Mouse (Mus musculus) hindbrain, embryonic 16.5 days (tissue): Measurements from ENCODE around the gene Samd1. TPM values are rescaled to one million over a fixed set of nuclear protein-coding genes. Genes with fewer than 3 reads are reported as not detected.
"Not testable (repeated sequence)": the region's sequence is repeated elsewhere in the genome, so short reads cannot be mapped to it uniquely, and the experiment has no call there.

Experiments
- ATAC-seq: fragments of 200-750 bp; cut with Nextera tagmentation; 2 replicates; pipeline ENCODE4 v1.8.0; 2017; ENCODE audit warnings: moderate TSS enrichment, moderate library complexity
- H3K27ac ChIP-seq: fragments of 300-500 bp; sonication (generic); 2 replicates; pipeline ENCODE4 v1.5.1; 2014; ENCODE audit warnings: low read depth, mild to moderate bottlenecking, control low read depth, low read length, moderate library complexity
- H3K27me3 ChIP-seq: fragments of 300-500 bp; sonication (generic); replicated peaks from 2 replicates; pipeline ENCODE4 v1.6.1; 2014; ENCODE audit warnings: low read length; ENCODE audit not compliant: control insufficient read depth, insufficient read depth
- H3K36me3 ChIP-seq: fragments of 300-500 bp; sonication (generic); 2 replicates; pipeline ENCODE4 v1.6.1; 2014; ENCODE audit warnings: mild to moderate bottlenecking, low read length, moderate library complexity, mixed read lengths; ENCODE audit not compliant: control insufficient read depth, insufficient read depth
- H3K4me1 ChIP-seq: fragments of 300-500 bp; sonication (generic); 2 replicates; pipeline ENCODE4 v1.6.1; 2014; ENCODE audit warnings: low read depth, low read length; ENCODE audit not compliant: control insufficient read depth, insufficient read depth
- H3K4me2 ChIP-seq: fragments of 300-500 bp; sonication (generic); 2 replicates; pipeline ENCODE4 v1.6.1; 2014; ENCODE audit warnings: mild to moderate bottlenecking, low read length, control low read depth, moderate library complexity
- H3K4me3 ChIP-seq: fragments of 300-500 bp; sonication (generic); 2 replicates; pipeline ENCODE4 v1.5.1; 2014; ENCODE audit warnings: mild to moderate bottlenecking, low read length, control low read depth, moderate library complexity
- H3K9ac ChIP-seq: fragments of 300-500 bp; sonication (generic); 2 replicates; pipeline ENCODE4 v1.6.1; 2014; ENCODE audit warnings: low read depth, mild to moderate bottlenecking, control low read depth, low read length, moderate library complexity
- H3K9me3 ChIP-seq: fragments of 300-500 bp; sonication (generic); 2 replicates; pipeline ENCODE4 v1.6.1; 2014; ENCODE audit warnings: mild to moderate bottlenecking, low read length, moderate library complexity; ENCODE audit not compliant: control insufficient read depth
- WGBS: fragments of 180-500 bp; shearing (Covaris S2); extraction: QIAGEN DNeasy Blood & Tissue Kit; methylation state at CpG from one replicate; pipeline ENCODE4 v1.1.7; 2014; 5-methylcytosine and 5-hydroxymethylcytosine counted together
- polyA plus RNA-seq: library from polyadenylated mRNA; unstranded; fragments of >200 nt; fragmentation: Nextera tagmentation; extraction: Ambion mirVana; gene quantifications from 2 replicates; pipeline ENCODE4 v1.2.1, GENCODE M21; 2015

Samd1 gene
- polyA plus RNA-seq, 1 experiment from 2014 or later, result 5.9 TPM

DNA sequence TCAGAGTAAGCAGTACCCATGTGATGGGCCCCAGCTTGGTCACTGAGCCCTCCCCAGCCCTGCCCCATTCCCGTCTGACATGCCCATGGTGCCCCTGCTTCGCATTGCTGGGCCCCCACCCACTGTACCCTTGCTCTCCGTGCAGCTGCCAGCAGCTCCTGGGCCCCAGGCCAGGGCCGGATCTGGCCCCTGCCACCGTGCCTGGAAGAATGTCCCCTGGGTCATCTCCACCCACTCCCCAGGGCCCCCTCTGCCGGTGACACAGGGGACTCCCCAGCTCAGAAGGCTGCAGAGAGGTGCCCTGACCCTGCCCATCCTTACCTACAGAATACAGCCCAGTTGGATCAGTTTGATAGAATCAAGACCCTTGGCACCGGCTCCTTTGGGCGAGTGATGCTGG lies 16.6 kb upstream of the Samd1 start:
- Histone ChIP-seq H3K36me3 (peaks cover 29% of the 10 kb centered on the region), H3K4me1 (peaks cover 17% of the 10 kb centered on the region), H3K27ac (no peak overlapping the region), H3K4me3 (no peak overlapping the region), H3K27me3 (no peaks in the 10 kb centered on the region), H3K9me3 (no peaks in the 10 kb centered on the region), H3K4me2 (no peak overlapping the region), H3K9ac (no peak overlapping the region)
- ATAC-seq, result no peak
- WGBS, result 75% methylated on average over 8 of the region's 8 CpGs

DNA sequence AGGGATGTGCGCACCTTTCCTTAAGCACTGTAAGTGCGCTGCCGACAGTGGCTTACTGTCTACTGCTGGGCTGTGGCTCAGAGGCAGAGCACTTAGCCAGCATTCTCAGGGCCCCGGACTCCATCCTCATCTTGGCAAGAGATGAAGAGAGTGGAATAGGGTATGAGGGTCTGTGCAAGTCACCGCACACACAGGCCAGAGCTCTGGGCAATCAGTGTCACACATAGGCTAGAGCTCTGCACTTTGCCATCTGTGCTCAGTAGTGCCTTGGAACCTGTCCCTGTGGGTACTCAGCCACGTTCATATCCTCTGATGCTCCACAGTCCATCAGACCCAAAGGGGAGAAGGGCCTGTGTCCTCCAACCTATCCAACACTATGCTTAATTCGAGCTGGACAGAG lies 15.9 kb upstream of the Samd1 start:
- H3K27me3 ChIP-seq, result no peaks in the 10 kb centered on the region
- H3K9me3 ChIP-seq, result no peaks in the 10 kb centered on the region
- WGBS, result 93% methylated on average over 7 of the region's 7 CpGs
- H3K9ac ChIP-seq, result no peak overlapping the region
- H3K4me1 ChIP-seq, result peaks cover 17% of the 10 kb centered on the region
- H3K4me2 ChIP-seq, result no peak overlapping the region
- peaks cover 35% of the 10 kb centered on the region for H3K36me3 ChIP-seq
- no peak overlapping the region for H3K4me3 ChIP-seq
- no peak for ATAC-seq
- no peak overlapping the region for H3K27ac ChIP-seq

DNA sequence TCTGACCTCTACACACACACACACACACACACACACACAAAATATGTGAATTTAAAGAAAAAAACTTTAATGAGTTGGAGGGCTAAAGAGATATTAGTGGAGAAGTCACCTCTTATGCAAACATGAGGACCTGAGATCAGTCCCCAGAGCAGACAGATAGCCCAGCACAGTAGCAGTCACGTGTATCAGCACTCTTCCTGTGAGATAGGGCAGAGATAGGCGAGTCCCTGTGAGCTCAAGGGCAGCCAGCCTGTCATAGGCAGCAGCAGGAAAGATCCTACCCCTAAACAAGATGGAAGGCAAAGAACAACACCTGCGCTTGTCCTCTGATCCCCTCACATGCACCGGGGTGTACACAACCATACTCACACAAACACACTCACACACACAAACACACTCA lies 15.0 kb upstream of the Samd1 start:
- no peak for ATAC-seq
- no peak overlapping the region for H3K4me3 ChIP-seq
- H3K27ac ChIP-seq, result no peak overlapping the region
- peaks cover 42% of the 10 kb centered on the region for H3K36me3 ChIP-seq
- peaks cover 8% of the 10 kb centered on the region for H3K4me1 ChIP-seq
- WGBS, result 88% methylated on average over 4 of the region's 4 CpGs
- H3K4me2 ChIP-seq, result no peak overlapping the region
- H3K9ac ChIP-seq, result no peak overlapping the region
- no peaks in the 10 kb centered on the region for H3K27me3 ChIP-seq
- H3K9me3 ChIP-seq, result no peaks in the 10 kb centered on the region

DNA sequence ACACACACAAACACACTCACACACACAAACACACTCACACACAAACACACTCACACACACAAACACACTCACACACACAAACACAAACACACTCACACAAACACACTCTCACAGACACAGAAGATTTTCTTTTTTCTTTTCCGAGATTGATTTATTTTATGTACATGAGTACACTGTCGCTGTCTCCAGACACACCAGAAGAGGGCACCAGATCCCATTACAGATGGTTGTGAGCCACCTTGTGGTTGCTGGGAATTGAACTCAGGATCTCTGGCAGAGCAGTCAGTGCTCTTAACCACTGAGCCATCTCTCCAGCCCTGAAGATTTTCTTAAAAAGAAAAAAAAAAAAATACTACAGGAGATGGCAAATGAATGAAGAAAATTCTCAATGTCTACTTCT lies 14.2 kb upstream of the Samd1 start:
- peaks cover 46% of the 10 kb centered on the region for H3K36me3 ChIP-seq
- 98% methylated on average over 2 of the region's 2 CpGs for WGBS
- not testable (repeated sequence) for H3K9ac ChIP-seq, H3K4me3 ChIP-seq, H3K27ac ChIP-seq, H3K27me3 ChIP-seq, ATAC-seq, H3K4me2 ChIP-seq, H3K9me3 ChIP-seq, H3K4me1 ChIP-seq

DNA sequence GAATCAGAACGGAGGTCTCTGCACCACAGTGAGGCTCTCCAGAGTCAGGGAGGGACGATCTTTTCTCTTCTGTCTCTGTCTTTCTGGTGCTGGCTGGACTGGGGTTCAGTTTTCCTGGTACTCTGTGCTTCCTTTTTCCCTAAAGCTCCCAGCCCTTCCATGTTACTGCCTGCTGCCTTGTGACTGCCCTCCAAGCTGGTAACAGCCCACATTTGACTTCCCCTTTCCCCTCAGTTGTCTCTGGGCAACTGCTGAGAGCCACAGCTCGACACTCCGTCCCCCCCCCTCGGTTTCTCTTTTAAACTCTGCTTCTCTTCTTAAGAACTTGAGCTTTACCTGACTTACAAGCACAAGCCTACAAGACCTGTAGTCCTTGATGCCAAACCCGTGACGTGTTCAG lies 8.2 kb upstream of the Samd1 start:
- Histone ChIP-seq H3K27ac (no peak overlapping the region), H3K9ac (no peak overlapping the region), H3K27me3 (no peaks in the 10 kb centered on the region), H3K36me3 (peaks cover 59% of the 10 kb centered on the region), H3K4me2 (no peak overlapping the region), H3K4me1 (no peaks in the 10 kb centered on the region), H3K4me3 (no peak overlapping the region), H3K9me3 (no peaks in the 10 kb centered on the region)
- ATAC-seq, result no peak
- WGBS, result 89% methylated on average over 7 of the region's 7 CpGs

DNA sequence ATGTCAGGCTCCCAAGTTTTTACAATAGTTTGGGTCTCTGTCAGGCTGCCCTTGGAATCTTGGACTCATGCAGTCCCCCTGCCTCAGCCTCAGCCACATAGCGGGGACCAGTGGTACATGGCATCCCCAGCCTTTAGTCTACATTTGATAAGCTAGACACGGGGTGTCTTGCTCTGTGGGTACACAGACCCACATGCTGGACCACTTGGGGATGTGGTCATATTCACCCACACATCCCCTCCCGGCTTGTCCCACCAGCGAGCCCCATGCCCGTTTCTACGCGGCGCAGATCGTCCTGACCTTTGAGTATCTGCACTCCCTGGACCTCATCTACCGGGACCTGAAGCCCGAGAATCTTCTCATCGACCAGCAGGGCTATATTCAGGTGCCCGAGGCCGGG lies 7.3 kb upstream of the Samd1 start:
- H3K27ac ChIP-seq, result no peak overlapping the region
- H3K4me2 ChIP-seq, result no peak overlapping the region
- H3K36me3 ChIP-seq, result peaks cover 56% of the 10 kb centered on the region
- no peaks in the 10 kb centered on the region for H3K4me1 ChIP-seq
- H3K27me3 ChIP-seq, result no peaks in the 10 kb centered on the region
- 96% methylated on average over 14 of the region's 14 CpGs for WGBS
- no peak overlapping the region for H3K4me3 ChIP-seq
- ATAC-seq, result 0 out of 2 replicates have a peak, but pooled peaks have one; percentile 3
- H3K9ac ChIP-seq, result no peak overlapping the region
- H3K9me3 ChIP-seq, result no peaks in the 10 kb centered on the region

DNA sequence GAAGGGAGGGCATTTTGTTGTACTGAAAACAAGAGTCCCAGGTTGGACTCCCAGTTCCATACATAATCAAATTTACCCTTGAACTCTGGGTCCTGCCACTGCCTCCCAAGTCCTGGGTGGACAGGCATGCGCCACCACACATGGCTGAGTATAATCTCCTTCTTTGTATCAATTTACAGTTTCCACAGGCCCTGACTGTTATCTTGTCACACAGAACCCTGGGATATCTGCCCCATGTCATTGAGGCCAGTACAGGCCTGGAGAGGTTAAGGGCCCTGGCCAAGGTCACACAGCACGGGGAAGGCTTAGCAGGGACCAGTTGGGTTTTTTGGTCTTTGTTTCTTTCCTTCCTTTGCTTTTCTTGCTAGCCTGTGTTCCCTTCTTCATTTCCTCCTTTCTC lies 5.0 kb upstream of the Samd1 start:
- 88% methylated on average over 2 of the region's 2 CpGs for WGBS
- Histone ChIP-seq H3K4me1 (peaks cover 4% of the 10 kb centered on the region; the same call in 1 of the 2 replicates), H3K4me2 (no peak overlapping the region), H3K4me3 (no peak overlapping the region), H3K9ac (no peak overlapping the region), H3K27me3 (no peaks in the 10 kb centered on the region), H3K9me3 (no peaks in the 10 kb centered on the region), H3K36me3 (peaks cover 40% of the 10 kb centered on the region), H3K27ac (no peak overlapping the region)
- ATAC-seq, result no peak

DNA sequence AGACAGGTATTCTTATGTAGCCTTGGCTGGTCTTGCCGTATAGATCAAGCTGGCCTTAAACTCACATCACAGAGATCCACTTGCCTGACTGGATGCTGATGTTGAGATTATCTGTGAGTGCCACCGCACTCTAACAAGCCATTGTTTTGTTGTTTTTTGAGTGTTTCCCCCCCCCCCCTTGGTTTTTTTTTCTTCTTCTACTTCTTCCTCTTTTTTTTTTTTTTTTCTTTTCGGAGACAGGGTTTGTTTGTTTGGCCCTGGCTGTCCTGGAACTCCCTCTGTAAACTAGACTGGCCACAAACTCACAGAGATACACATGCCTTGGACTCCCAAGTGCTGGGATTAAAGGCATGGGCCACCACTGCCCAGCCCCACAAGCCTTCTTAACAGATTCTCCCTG lies 3.4 kb upstream of the Samd1 start:
- WGBS, result 83% methylated on average over 3 of the region's 3 CpGs
- ATAC-seq, result no peak

DNA sequence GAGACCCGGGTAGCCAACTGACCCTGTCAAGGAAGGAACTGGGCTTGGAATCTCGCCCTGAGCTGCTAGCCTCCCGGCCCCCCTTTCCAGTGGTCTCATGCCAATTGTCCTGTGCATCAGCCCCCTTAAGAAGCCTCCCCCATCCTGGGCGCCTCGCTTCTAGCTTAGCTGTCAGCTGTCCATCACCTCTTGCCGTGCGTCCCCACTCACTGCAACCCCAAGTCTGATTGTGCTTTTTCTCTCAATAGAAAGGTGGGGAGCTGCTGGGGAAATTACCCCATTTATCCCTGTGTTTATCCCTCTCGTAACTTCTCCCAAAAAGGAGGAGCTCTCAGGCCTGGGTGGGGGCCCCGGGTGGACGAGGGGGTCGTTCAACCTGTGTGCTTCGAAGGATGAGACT lies 1.5 kb upstream of the Samd1 start:
- 10% methylated on average over 12 of the region's 12 CpGs for WGBS
- Histone ChIP-seq H3K36me3 (peaks cover 12% of the 10 kb centered on the region; the same call in 1 of the 2 replicates), H3K4me1 (peaks cover 15% of the 10 kb centered on the region), H3K9ac (no peak overlapping the region), H3K4me3 (peak overlapping the region; percentile 82; the same call in 1 of the 2 replicates), H3K4me2 (peak overlapping the region; percentile 87), H3K9me3 (no peaks in the 10 kb centered on the region), H3K27me3 (no peaks in the 10 kb centered on the region; the same call in 1 of the 2 replicates), H3K27ac (no peak overlapping the region)
- peak; percentile 13; the same call in 1 of the 2 replicates for ATAC-seq

More for the DNA sequence above, 3.4 kb upstream of the Samd1 start:
- no peaks in the 10 kb centered on the region for H3K9me3 ChIP-seq
- no peak overlapping the region for H3K9ac ChIP-seq
- H3K4me1 ChIP-seq, result peaks cover 8% of the 10 kb centered on the region
- no peak overlapping the region for H3K27ac ChIP-seq
- peaks cover 29% of the 10 kb centered on the region for H3K36me3 ChIP-seq
- H3K4me3 ChIP-seq, result no peak overlapping the region
- H3K4me2 ChIP-seq, result no peak overlapping the region
- H3K27me3 ChIP-seq, result no peaks in the 10 kb centered on the region
